Mouse (Mus musculus): ENCODE measurements around the gene Dapk3. TPM values are rescaled to one million over a fixed set of nuclear protein-coding genes. Genes with fewer than 3 reads are reported as not detected.
A peak's percentile ranks its signal among the peaks of the same experiment; 100 is the strongest.
"Not testable (repeated sequence)": the region's sequence is repeated elsewhere in the genome, so short reads cannot be mapped to it uniquely, and the experiment has no call there.

Dapk3 gene
- polyA plus RNA-seq, 1 experiment, result 76.8 TPM

GRCm38 (mm10) chr10:81145307-81145706, 37.5 kb upstream of the Dapk3 start:
- DNase-seq (ENCODE audit: extremely low spot score in 1 of 2, low spot score in 1 of 2), result no peak

- no peak for DNase-seq (ENCODE audit: extremely low spot score in 1 of 2, low spot score in 1 of 2)
These were observed 37.0 kb upstream of the Dapk3 start for GRCm38 (mm10) chr10:81145778-81146177.

GRCm38 (mm10) chr10:81146296-81146695, 36.5 kb upstream of the Dapk3 start:
- no peak for DNase-seq (ENCODE audit: extremely low spot score in 1 of 2, low spot score in 1 of 2)

- no peak for DNase-seq (ENCODE audit: extremely low spot score in 1 of 2, low spot score in 1 of 2)
These were observed 31.5 kb upstream of the Dapk3 start for GRCm38 (mm10) chr10:81151261-81151660.

- no peak for DNase-seq (ENCODE audit: extremely low spot score in 1 of 2, low spot score in 1 of 2)
These were observed 30.2 kb upstream of the Dapk3 start for GRCm38 (mm10) chr10:81152609-81153008.

- DNase-seq (ENCODE audit: extremely low spot score in 1 of 2, low spot score in 1 of 2), result no peak
These were observed 28.5 kb upstream of the Dapk3 start for GRCm38 (mm10) chr10:81154313-81154712.

GRCm38 (mm10) chr10:81154736-81155135, 28.1 kb upstream of the Dapk3 start:
- no peak for DNase-seq (ENCODE audit: extremely low spot score in 1 of 2, low spot score in 1 of 2)

GRCm38 (mm10) chr10:81161602-81162317, 21.0 kb upstream of the Dapk3 start:
- DNase-seq (ENCODE audit: extremely low spot score in 1 of 2, low spot score in 1 of 2), result no peak

- DNase-seq (ENCODE audit: extremely low spot score in 1 of 2, low spot score in 1 of 2), result no peak
These were observed 20.5 kb upstream of the Dapk3 start for GRCm38 (mm10) chr10:81162318-81162652.

GRCm38 (mm10) chr10:81165118-81165517, 17.7 kb upstream of the Dapk3 start:
- no peak for DNase-seq (ENCODE audit: extremely low spot score in 1 of 2, low spot score in 1 of 2)

- peak; percentile 99 to 100 for DNase-seq (ENCODE audit: extremely low spot score in 1 of 2, low spot score in 1 of 2)
These were observed 15.4 kb upstream of the Dapk3 start, which contains the start of gene Pias4 for GRCm38 (mm10) chr10:81167200-81168086. Pias4 (minus strand) TSS chr10:81167923.

GRCm38 (mm10) chr10:81168087-81168431, 14.7 kb upstream of the Dapk3 start:
- no peak for DNase-seq (ENCODE audit: extremely low spot score in 1 of 2, low spot score in 1 of 2)

- peak in 1 of 2 experiments; percentile 79 for DNase-seq (ENCODE audit: extremely low spot score in 1 of 2, low spot score in 1 of 2)
These were observed 14.1 kb upstream of the Dapk3 start for GRCm38 (mm10) chr10:81168521-81169244.

- DNase-seq (ENCODE audit: extremely low spot score in 1 of 2, low spot score in 1 of 2), result not testable (repeated sequence)
These were observed 13.3 kb upstream of the Dapk3 start for GRCm38 (mm10) chr10:81169411-81169900.

GRCm38 (mm10) chr10:81173132-81173531, 9.7 kb upstream of the Dapk3 start:
- DNase-seq (ENCODE audit: extremely low spot score in 1 of 2, low spot score in 1 of 2), result peak; percentile 69 to 88

- peak; percentile 65 to 95 for DNase-seq (ENCODE audit: extremely low spot score in 1 of 2, low spot score in 1 of 2)
These were observed 8.0 kb upstream of the Dapk3 start for GRCm38 (mm10) chr10:81174617-81175344.

- DNase-seq (ENCODE audit: extremely low spot score in 1 of 2, low spot score in 1 of 2), result not testable (repeated sequence)
These were observed 7.5 kb upstream of the Dapk3 start for GRCm38 (mm10) chr10:81175345-81175701.

GRCm38 (mm10) chr10:81175936-81176465, 6.8 kb upstream of the Dapk3 start:
- no peak for DNase-seq (ENCODE audit: extremely low spot score in 1 of 2, low spot score in 1 of 2)

- peak; percentile 92 to 99 for DNase-seq (ENCODE audit: extremely low spot score in 1 of 2, low spot score in 1 of 2)
These were observed 6.1 kb upstream of the Dapk3 start, which contains the start of gene Eef2 for GRCm38 (mm10) chr10:81176466-81177271. Eef2 (plus strand) TSS chr10:81176631.
